Mouse (Mus musculus): ENCODE data around the gene Abcc9. TPM values are rescaled to one million over a fixed set of nuclear protein-coding genes. Genes with fewer than 3 reads are reported as not detected.

Abcc9 gene
- polyA plus RNA-seq, 1 experiment from 2014 or later, result 3.1 TPM

- H3K27me3 ChIP-seq (ENCODE audit: control insufficient read depth, insufficient read depth, low read depth, low read length), result no peaks in the 10 kb centered on the region
- no peaks in the 10 kb centered on the region for H3K9me3 ChIP-seq (replicated peaks; ENCODE audit: control insufficient read depth, low read length, poor library complexity, severe bottlenecking)
- no peaks in the 10 kb centered on the region for H3K36me3 ChIP-seq (ENCODE audit: control insufficient read depth, insufficient read depth, low read length)
- no peak overlapping the region for H3K4me2 ChIP-seq (ENCODE audit: low read length)
- H3K27ac ChIP-seq (ENCODE audit: low read length), result no peak overlapping the region
- no peak overlapping the region for H3K9ac ChIP-seq (ENCODE audit: low read depth, low read length)
- no peak overlapping the region for H3K4me3 ChIP-seq (ENCODE audit: low read depth, low read length)
- no peak for ATAC-seq
- no peaks in the 10 kb centered on the region for H3K4me1 ChIP-seq (ENCODE audit: control insufficient read depth, insufficient read depth, low read length)
- WGBS, result 74% methylated on average over 10 of the region's 10 CpGs
These were observed 87.8 kb downstream of the Abcc9 start for GRCm38 (mm10) chr6:142614324-142614723.

- Histone ChIP-seq H3K27ac (ENCODE audit: low read length) (no peak overlapping the region), H3K4me3 (ENCODE audit: low read depth, low read length) (no peak overlapping the region), H3K27me3 (ENCODE audit: control insufficient read depth, insufficient read depth, low read depth, low read length) (no peaks in the 10 kb centered on the region), H3K9ac (ENCODE audit: low read depth, low read length) (no peak overlapping the region), H3K9me3 (replicated peaks; ENCODE audit: control insufficient read depth, low read length, poor library complexity, severe bottlenecking) (no peaks in the 10 kb centered on the region), H3K4me1 (ENCODE audit: control insufficient read depth, insufficient read depth, low read length) (no peaks in the 10 kb centered on the region), H3K36me3 (ENCODE audit: control insufficient read depth, insufficient read depth, low read length) (no peaks in the 10 kb centered on the region), H3K4me2 (ENCODE audit: low read length) (no peak overlapping the region)
- no peak for ATAC-seq
- 85% methylated on average over 8 of the region's 8 CpGs for WGBS
These were observed 89.7 kb downstream of the Abcc9 start for GRCm38 (mm10) chr6:142612366-142612765.

- Histone ChIP-seq H3K9ac (ENCODE audit: low read depth, low read length) (no peak overlapping the region), H3K36me3 (ENCODE audit: control insufficient read depth, insufficient read depth, low read length) (no peaks in the 10 kb centered on the region), H3K9me3 (replicated peaks; ENCODE audit: control insufficient read depth, low read length, poor library complexity, severe bottlenecking) (no peaks in the 10 kb centered on the region), H3K4me2 (ENCODE audit: low read length) (no peak overlapping the region), H3K4me3 (ENCODE audit: low read depth, low read length) (no peak overlapping the region), H3K27ac (ENCODE audit: low read length) (no peak overlapping the region), H3K4me1 (ENCODE audit: control insufficient read depth, insufficient read depth, low read length) (no peaks in the 10 kb centered on the region), H3K27me3 (ENCODE audit: control insufficient read depth, insufficient read depth, low read depth, low read length) (no peaks in the 10 kb centered on the region)
- ATAC-seq, result no peak
- WGBS, result 69% methylated on average over 9 of the region's 9 CpGs
These were observed 92.4 kb downstream of the Abcc9 start for GRCm38 (mm10) chr6:142609401-142610373.

GRCm38 (mm10) chr6:142607080-142607479, 95.0 kb downstream of the Abcc9 start:
- Histone ChIP-seq H3K27ac (ENCODE audit: low read length) (no peak overlapping the region), H3K4me2 (ENCODE audit: low read length) (no peak overlapping the region), H3K27me3 (ENCODE audit: control insufficient read depth, insufficient read depth, low read depth, low read length) (no peaks in the 10 kb centered on the region), H3K9me3 (replicated peaks; ENCODE audit: control insufficient read depth, low read length, poor library complexity, severe bottlenecking) (no peaks in the 10 kb centered on the region), H3K36me3 (ENCODE audit: control insufficient read depth, insufficient read depth, low read length) (no peaks in the 10 kb centered on the region), H3K4me1 (ENCODE audit: control insufficient read depth, insufficient read depth, low read length) (no peaks in the 10 kb centered on the region), H3K4me3 (ENCODE audit: low read depth, low read length) (no peak overlapping the region), H3K9ac (ENCODE audit: low read depth, low read length) (no peak overlapping the region)
- WGBS, result 61% methylated on average over 7 of the region's 7 CpGs
- no peak for ATAC-seq

- Histone ChIP-seq H3K4me1 (ENCODE audit: control insufficient read depth, insufficient read depth, low read length) (no peaks in the 10 kb centered on the region), H3K9me3 (replicated peaks; ENCODE audit: control insufficient read depth, low read length, poor library complexity, severe bottlenecking) (no peaks in the 10 kb centered on the region), H3K9ac (ENCODE audit: low read depth, low read length) (no peak overlapping the region), H3K4me2 (ENCODE audit: low read length) (no peak overlapping the region), H3K27me3 (ENCODE audit: control insufficient read depth, insufficient read depth, low read depth, low read length) (no peaks in the 10 kb centered on the region), H3K27ac (ENCODE audit: low read length) (no peak overlapping the region), H3K4me3 (ENCODE audit: low read depth, low read length) (no peak overlapping the region), H3K36me3 (ENCODE audit: control insufficient read depth, insufficient read depth, low read length) (no peaks in the 10 kb centered on the region)
- WGBS, result 71% methylated on average over 6 of the region's 6 CpGs
- no peak for ATAC-seq
These were observed 99.3 kb downstream of the Abcc9 start for GRCm38 (mm10) chr6:142602772-142603171.

- no peaks in the 10 kb centered on the region for H3K4me1 ChIP-seq (ENCODE audit: control insufficient read depth, insufficient read depth, low read length)
- H3K4me3 ChIP-seq (ENCODE audit: low read depth, low read length), result no peak overlapping the region
- no peaks in the 10 kb centered on the region for H3K9me3 ChIP-seq (replicated peaks; ENCODE audit: control insufficient read depth, low read length, poor library complexity, severe bottlenecking)
- 81% methylated on average over 4 of the region's 4 CpGs for WGBS
- H3K4me2 ChIP-seq (ENCODE audit: low read length), result no peak overlapping the region
- H3K9ac ChIP-seq (ENCODE audit: low read depth, low read length), result no peak overlapping the region
- no peaks in the 10 kb centered on the region for H3K36me3 ChIP-seq (ENCODE audit: control insufficient read depth, insufficient read depth, low read length)
- no peaks in the 10 kb centered on the region for H3K27me3 ChIP-seq (ENCODE audit: control insufficient read depth, insufficient read depth, low read depth, low read length)
- H3K27ac ChIP-seq (ENCODE audit: low read length), result no peak overlapping the region
- no peak for ATAC-seq
These were observed 123.3 kb downstream of the Abcc9 start for GRCm38 (mm10) chr6:142578831-142579230.

GRCm38 (mm10) chr6:142577801-142578200, 124.3 kb downstream of the Abcc9 start:
- no peaks in the 10 kb centered on the region for H3K9me3 ChIP-seq (replicated peaks; ENCODE audit: control insufficient read depth, low read length, poor library complexity, severe bottlenecking)
- H3K4me1 ChIP-seq (ENCODE audit: control insufficient read depth, insufficient read depth, low read length), result no peaks in the 10 kb centered on the region
- no peak overlapping the region for H3K4me2 ChIP-seq (ENCODE audit: low read length)
- H3K9ac ChIP-seq (ENCODE audit: low read depth, low read length), result no peak overlapping the region
- no peak overlapping the region for H3K27ac ChIP-seq (ENCODE audit: low read length)
- H3K36me3 ChIP-seq (ENCODE audit: control insufficient read depth, insufficient read depth, low read length), result no peaks in the 10 kb centered on the region
- H3K27me3 ChIP-seq (ENCODE audit: control insufficient read depth, insufficient read depth, low read depth, low read length), result peaks cover 4% of the 10 kb centered on the region
- WGBS, result 90% methylated on average over 6 of the region's 6 CpGs
- no peak for ATAC-seq
- no peak overlapping the region for H3K4me3 ChIP-seq (ENCODE audit: low read depth, low read length)

- H3K9me3 ChIP-seq (replicated peaks; ENCODE audit: control insufficient read depth, low read length, poor library complexity, severe bottlenecking), result no peaks in the 10 kb centered on the region
- H3K4me3 ChIP-seq (ENCODE audit: low read depth, low read length), result no peak overlapping the region
- no peak for ATAC-seq
- WGBS, result 68% methylated on average over 6 of the region's 6 CpGs
- H3K9ac ChIP-seq (ENCODE audit: low read depth, low read length), result no peak overlapping the region
- peaks cover 19% of the 10 kb centered on the region for H3K4me1 ChIP-seq (ENCODE audit: control insufficient read depth, insufficient read depth, low read length)
- no peak overlapping the region for H3K27ac ChIP-seq (ENCODE audit: low read length)
- H3K4me2 ChIP-seq (ENCODE audit: low read length), result no peak overlapping the region
- H3K27me3 ChIP-seq (ENCODE audit: control insufficient read depth, insufficient read depth, low read depth, low read length), result peaks cover 30% of the 10 kb centered on the region
- no peaks in the 10 kb centered on the region for H3K36me3 ChIP-seq (ENCODE audit: control insufficient read depth, insufficient read depth, low read length)
These were observed 129.2 kb downstream of the Abcc9 start for GRCm38 (mm10) chr6:142572876-142573275.

GRCm38 (mm10) chr6:142571629-142572360, 130.3 kb downstream of the Abcc9 start:
- Histone ChIP-seq H3K4me2 (ENCODE audit: low read length) (peak overlapping the region; percentile 98), H3K9ac (ENCODE audit: low read depth, low read length) (peak overlapping the region; percentile 61; the same call in 1 of the 2 replicates), H3K27me3 (ENCODE audit: control insufficient read depth, insufficient read depth, low read depth, low read length) (peaks cover 34% of the 10 kb centered on the region), H3K9me3 (replicated peaks; ENCODE audit: control insufficient read depth, low read length, poor library complexity, severe bottlenecking) (no peaks in the 10 kb centered on the region), H3K27ac (ENCODE audit: low read length) (no peak overlapping the region), H3K4me1 (ENCODE audit: control insufficient read depth, insufficient read depth, low read length) (peaks cover 19% of the 10 kb centered on the region), H3K36me3 (ENCODE audit: control insufficient read depth, insufficient read depth, low read length) (no peaks in the 10 kb centered on the region), H3K4me3 (ENCODE audit: low read depth, low read length) (peak overlapping the region; percentile 53)
- ATAC-seq, result peak; percentile 44
- WGBS, result 3% methylated on average over 21 of the region's 21 CpGs

Data from midbrain, embryonic 16.5 days (tissue).